Mouse (Mus musculus) ES-E14 (cell line): ENCODE measurements at regions not wholly inside any gene's neighbourhood (a gene's known extent, or its start where the extent isn't known, plus 50 kb on each side); places are given as distances from the start of the nearest gene placed in this dataset.

Experiments used
- DNase-seq: peaks from one replicate; pipeline ENCODE4 v3.0.0-alpha.2; 2013; ENCODE audit warnings: low read depth, low spot score
- H3K27ac ChIP-seq: 2 replicates; pipeline ENCODE4 v1.5.1; 2012; ENCODE audit warnings: low read depth, mild to moderate bottlenecking, low read length, moderate library complexity, mixed read lengths; ENCODE audit not compliant: poor library complexity, insufficient read depth, severe bottlenecking
- H3K36me3 ChIP-seq: 2 replicates; pipeline ENCODE4 v1.6.1; 2012; ENCODE audit warnings: mild to moderate bottlenecking, low read length, moderate library complexity, mixed read lengths; ENCODE audit not compliant: control insufficient read depth, poor library complexity, insufficient read depth, severe bottlenecking
- H3K4me1 ChIP-seq, 2 experiments: fragments of 150-350 bp in 1 of 2; sonication (generic) in 1 of 2; 2 replicates each; pipeline ENCODE4 v1.6.1; 2012; ENCODE audit warnings: low read length in 2 of 2, mild to moderate bottlenecking in 1 of 2, mixed read lengths in 1 of 2; ENCODE audit not compliant: control insufficient read depth in 2 of 2, insufficient read depth in 2 of 2, poor library complexity in 1 of 2
- H3K4me3 ChIP-seq, 2 experiments: fragments of 150-350 bp in 1 of 2; sonication (generic) in 1 of 2; 2 replicates each; pipeline ENCODE4 v1.5.1; 2012; ENCODE audit warnings: low read length in 2 of 2, low read depth in 1 of 2, mild to moderate bottlenecking in 1 of 2, mixed read lengths in 1 of 2; ENCODE audit not compliant: insufficient read depth in 1 of 2, poor library complexity in 1 of 2, severe bottlenecking in 1 of 2
- H3K9ac ChIP-seq: 2 replicates; pipeline ENCODE4 v1.6.1; 2012; ENCODE audit warnings: low read depth, mild to moderate bottlenecking, low read length, mixed read lengths; ENCODE audit not compliant: poor library complexity, insufficient read depth, severe bottlenecking
- H3K9me3 ChIP-seq: fragments of 150-350 bp; sonication (generic); 2 replicates; pipeline ENCODE4 v1.6.1; 2012; ENCODE audit warnings: low read depth, mild to moderate bottlenecking, low read length; ENCODE audit not compliant: control insufficient read depth, insufficient read depth
- CHD2 ChIP-seq: IDR thresholded peaks from 2 replicates; pipeline ENCODE4 v1.6.1; 2014; ENCODE audit warnings: mild to moderate bottlenecking, low read depth, low read length, inconsistent platforms
- HCFC1 ChIP-seq: IDR thresholded peaks from 2 replicates; pipeline ENCODE4 v1.6.1; 2012; ENCODE audit warnings: low read length, inconsistent platforms, borderline replicate concordance; ENCODE audit not compliant: insufficient read depth
- MAFK ChIP-seq: IDR thresholded peaks from 2 replicates; pipeline ENCODE4 v1.6.1; 2014; ENCODE audit warnings: mild to moderate bottlenecking, low read depth, low read length, inconsistent platforms; ENCODE audit not compliant: insufficient read depth
- ZC3H11A ChIP-seq: IDR thresholded peaks from 2 replicates; pipeline ENCODE4 v1.6.1; 2012; ENCODE audit warnings: low read depth, mild to moderate bottlenecking, inconsistent platforms, low read length, borderline replicate concordance
- ZNF384 ChIP-seq: IDR thresholded peaks from 2 replicates; pipeline ENCODE4 v1.6.1; 2012; ENCODE audit warnings: low read depth, low read length, inconsistent platforms
- in situ Hi-C, 2 experiments: fragments of 600-800 bp; cut with MboI; formaldehyde crosslinking; loops; one replicate each; pipeline ENCODE4 v1.15.1; 2025; ENCODE audit warnings: low sequenced_read_pairs in 2 of 2, inconsistent platforms in 1 of 2; ENCODE audit not compliant: unreplicated experiment in 2 of 2

DNA sequence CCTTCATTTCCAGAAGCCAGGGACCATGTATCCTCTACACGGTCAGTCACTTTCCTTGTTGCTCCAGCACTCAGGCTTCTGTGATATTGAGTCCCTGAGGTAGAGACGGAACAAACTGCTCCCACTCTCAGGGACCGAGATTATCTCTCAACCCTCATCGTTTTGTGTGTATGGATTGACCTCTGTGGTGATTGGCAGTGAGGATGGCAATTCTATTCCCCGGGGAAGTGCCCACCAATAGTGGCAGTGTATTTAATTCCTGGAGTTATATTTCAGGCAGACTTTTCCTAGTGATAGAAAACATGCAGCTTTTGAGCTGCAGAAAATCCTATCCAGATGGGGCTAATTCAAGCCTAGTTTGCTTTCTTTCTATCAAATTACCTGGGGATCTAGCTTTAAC is 157.8 kb upstream of the Krr1 start:
- no peak for DNase-seq
- no peaks in the 10 kb centered on the region for H3K9me3 ChIP-seq
- H3K4me1 ChIP-seq = no peaks in the 10 kb centered on the region
- H3K36me3 ChIP-seq = no peaks in the 10 kb centered on the region
- TF ChIP-seq MAFK (no peak), ZNF384 (no peak), CHD2 (no peak), ZC3H11A (no peak), HCFC1 (no peak)
- no peak overlapping the region for H3K27ac ChIP-seq
- no peak overlapping the region for H3K4me3 ChIP-seq
- in situ Hi-C loops = no loop called here
- no peak overlapping the region for H3K9ac ChIP-seq

DNA sequence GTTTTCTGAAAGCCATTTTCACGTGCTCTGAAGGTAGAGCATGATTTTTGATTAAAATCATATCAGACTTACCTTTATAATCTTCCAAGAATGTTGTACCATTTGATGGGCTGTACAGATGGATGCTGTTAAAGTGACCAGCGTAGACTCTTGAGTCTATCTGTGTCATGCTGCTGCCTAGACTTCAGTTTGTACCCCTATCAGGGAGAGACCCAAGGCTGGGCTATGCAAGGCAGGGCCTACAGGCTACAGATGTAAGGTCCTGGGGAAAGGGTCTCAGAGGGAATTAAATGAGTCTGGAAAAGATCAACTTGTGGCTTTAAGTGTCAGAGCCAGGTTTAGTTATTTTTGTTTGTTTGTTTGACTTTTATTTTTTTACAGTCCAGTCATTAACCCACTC is 157.3 kb upstream of the Krr1 start:
- Histone ChIP-seq H3K4me1 (no peaks in the 10 kb centered on the region), H3K9me3 (no peaks in the 10 kb centered on the region), H3K27ac (no peak overlapping the region), H3K36me3 (no peaks in the 10 kb centered on the region), H3K4me3 (no peak overlapping the region), H3K9ac (no peak overlapping the region)
- in situ Hi-C loops = no loop called here
- DNase-seq = no peak
- TF ChIP-seq ZNF384 (no peak), MAFK (no peak), ZC3H11A (no peak), CHD2 (no peak), HCFC1 (no peak)

DNA sequence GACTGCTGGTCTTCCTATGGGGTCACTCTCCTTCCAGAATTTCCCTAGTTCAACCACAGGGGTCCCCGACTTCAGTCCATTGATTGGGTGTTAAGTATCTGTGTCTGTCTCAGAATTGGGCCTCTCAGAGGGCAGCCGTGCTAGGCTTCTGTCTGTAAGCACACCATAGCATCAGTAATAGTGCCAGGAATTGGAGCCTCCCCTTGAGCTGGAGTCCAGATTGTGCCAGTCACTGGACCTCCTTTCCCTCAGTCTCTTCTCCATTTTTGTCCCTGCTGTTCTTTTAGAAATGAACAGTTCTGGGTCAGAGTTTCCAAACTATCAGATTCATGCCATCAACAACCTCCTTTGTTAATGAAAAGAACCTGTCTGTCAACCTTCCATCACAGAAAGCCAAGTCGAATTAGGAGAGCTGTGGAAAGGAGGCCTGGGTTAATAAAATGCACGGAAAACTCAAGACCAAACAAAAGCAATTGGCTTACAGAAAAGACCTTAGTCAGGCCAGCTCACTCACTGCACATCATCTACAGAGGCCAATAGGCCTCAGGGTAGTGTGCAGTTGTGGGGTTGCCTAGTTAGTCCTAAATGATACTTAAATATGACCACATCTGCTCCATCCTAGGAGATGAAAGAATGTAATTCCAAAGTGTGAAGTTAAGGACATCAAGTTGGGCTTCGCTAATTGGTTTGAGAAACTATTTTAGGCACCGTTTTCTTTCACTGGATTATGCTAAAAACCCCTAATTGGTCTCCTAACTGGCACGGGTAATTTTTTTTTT is 156.5 kb upstream of the Krr1 start:
- DNase-seq = no peak
- in situ Hi-C loops = no loop called here
- H3K9me3 ChIP-seq = no peaks in the 10 kb centered on the region
- no peak for TF ChIP-seq MAFK
- no peaks in the 10 kb centered on the region for H3K36me3 ChIP-seq
- no peak overlapping the region for H3K4me3 ChIP-seq
- no peaks in the 10 kb centered on the region for H3K4me1 ChIP-seq
- H3K9ac ChIP-seq = no peak overlapping the region
- no peak overlapping the region for H3K27ac ChIP-seq

- H3K4me3 ChIP-seq = no peak overlapping the region
- DNase-seq = no peak
- no peaks in the 10 kb centered on the region for H3K9me3 ChIP-seq
- in situ Hi-C loops = no loop called here
- H3K27ac ChIP-seq = no peak overlapping the region
- H3K9ac ChIP-seq = no peak overlapping the region
- H3K4me1 ChIP-seq = no peaks in the 10 kb centered on the region
- TF ChIP-seq ZC3H11A = no peak
- TF ChIP-seq ZNF384 = no peak
- H3K36me3 ChIP-seq = no peaks in the 10 kb centered on the region
These were observed 152.6 kb upstream of the Krr1 start for GRCm38 (mm10) chr10:111819755-111820451.

GRCm38 (mm10) chr10:111824820-111825219 is 147.6 kb upstream of the Krr1 start:
- Histone ChIP-seq H3K4me3 (no peak overlapping the region), H3K27ac (no peak overlapping the region), H3K9ac (no peak overlapping the region), H3K36me3 (no peaks in the 10 kb centered on the region), H3K9me3 (no peaks in the 10 kb centered on the region), H3K4me1 (no peaks in the 10 kb centered on the region)
- no peak for TF ChIP-seq HCFC1
- no peak for TF ChIP-seq CHD2
- TF ChIP-seq MAFK = no peak
- TF ChIP-seq ZC3H11A = no peak
- in situ Hi-C loops = no loop called here
- no peak for DNase-seq
